Mouse (Mus musculus) lung, embryonic 14.5 days (tissue): ENCODE results near the gene Zdhhc23. TPM values are rescaled to one million over a fixed set of nuclear protein-coding genes. Genes with fewer than 3 reads are reported as not detected.

ENCODE experiments used
- ATAC-seq: fragments of 200-750 bp; cut with Nextera tagmentation; 2 replicates; pipeline ENCODE4 v1.8.0; 2017; ENCODE audit warnings: mild to moderate bottlenecking, moderate TSS enrichment, moderate library complexity; ENCODE audit not compliant: insufficient read depth
- DNase-seq: peaks from one replicate; pipeline ENCODE4 v3.0.0-alpha.2; 2015
- H3K27ac ChIP-seq: fragments of 300-500 bp; sonication (generic); 2 replicates; pipeline ENCODE4 v1.5.1; 2014; ENCODE audit warnings: low read depth, mild to moderate bottlenecking, moderate library complexity
- H3K27me3 ChIP-seq: fragments of 300-500 bp; sonication (generic); 2 replicates; pipeline ENCODE4 v1.6.1; 2014; ENCODE audit warnings: low read length, control low read depth; ENCODE audit not compliant: insufficient read depth
- H3K36me3 ChIP-seq: fragments of 300-500 bp; sonication (generic); 2 replicates; pipeline ENCODE4 v1.6.1; 2014; ENCODE audit warnings: control low read depth; ENCODE audit not compliant: insufficient read depth
- H3K4me1 ChIP-seq: fragments of 300-500 bp; sonication (generic); 2 replicates; pipeline ENCODE4 v1.6.1; 2014; ENCODE audit warnings: antibody characterized with exemption, control low read depth; ENCODE audit not compliant: insufficient read depth
- H3K4me2 ChIP-seq: fragments of 300-500 bp; sonication (generic); 2 replicates; pipeline ENCODE4 v1.6.1; 2014; ENCODE audit warnings: mild to moderate bottlenecking
- H3K4me3 ChIP-seq: fragments of 300-500 bp; sonication (generic); 2 replicates; pipeline ENCODE4 v1.5.1; 2014; ENCODE audit warnings: low read depth, low read length
- H3K9ac ChIP-seq: fragments of 300-500 bp; sonication (generic); 2 replicates; pipeline ENCODE4 v1.6.1; 2014
- H3K9me3 ChIP-seq: fragments of 300-500 bp; sonication (generic); 2 replicates; pipeline ENCODE4 v1.6.1; 2016; ENCODE audit warnings: low read depth, low read length, control low read depth
- CTCF ChIP-seq: IDR thresholded peaks from 2 replicates; pipeline ENCODE4 v1.5.1; 2016; ENCODE audit warnings: antibody characterized with exemption, low read depth
- WGBS: fragments of 180-500 bp; shearing (Covaris S2); extraction: QIAGEN DNeasy Blood & Tissue Kit; methylation state at CpG from one replicate; pipeline ENCODE4 v1.1.7; 2014; 5-methylcytosine and 5-hydroxymethylcytosine counted together
- polyA plus RNA-seq: library from polyadenylated mRNA; unstranded; fragments of >200 nt; fragmentation: Nextera tagmentation; extraction: Ambion mirVana; gene quantifications from 2 replicates; pipeline ENCODE4 v1.2.1, GENCODE M21; 2014

Zdhhc23 gene
- polyA plus RNA-seq, 1 experiment from 2014 or later, result 2.1 TPM

DNA sequence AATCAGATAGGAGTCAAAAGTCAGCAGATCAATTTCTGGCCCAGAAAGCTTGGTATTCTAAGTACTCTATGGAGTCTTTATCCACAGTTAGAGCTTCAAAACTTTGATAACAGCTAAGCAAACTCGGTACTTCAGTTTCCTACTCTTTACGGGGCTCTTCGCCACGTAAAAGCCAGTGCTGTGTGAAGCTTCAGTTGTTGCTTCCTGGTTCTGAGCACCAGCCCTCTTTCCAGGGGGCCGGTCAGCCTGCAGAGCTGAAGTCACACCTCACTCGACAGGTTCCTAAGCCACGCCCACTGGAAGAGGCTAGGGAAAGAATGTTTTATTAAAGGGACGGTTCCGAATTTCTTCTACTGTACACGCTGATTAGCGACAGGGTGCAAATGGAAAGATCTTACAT, 36.6 kb upstream of the Zdhhc23 start:
- ATAC-seq, result peak; percentile 86
- peak; percentile 79 for DNase-seq
- peak overlapping the region; percentile 29; the same call in 1 of the 2 replicates for H3K9ac ChIP-seq

DNA sequence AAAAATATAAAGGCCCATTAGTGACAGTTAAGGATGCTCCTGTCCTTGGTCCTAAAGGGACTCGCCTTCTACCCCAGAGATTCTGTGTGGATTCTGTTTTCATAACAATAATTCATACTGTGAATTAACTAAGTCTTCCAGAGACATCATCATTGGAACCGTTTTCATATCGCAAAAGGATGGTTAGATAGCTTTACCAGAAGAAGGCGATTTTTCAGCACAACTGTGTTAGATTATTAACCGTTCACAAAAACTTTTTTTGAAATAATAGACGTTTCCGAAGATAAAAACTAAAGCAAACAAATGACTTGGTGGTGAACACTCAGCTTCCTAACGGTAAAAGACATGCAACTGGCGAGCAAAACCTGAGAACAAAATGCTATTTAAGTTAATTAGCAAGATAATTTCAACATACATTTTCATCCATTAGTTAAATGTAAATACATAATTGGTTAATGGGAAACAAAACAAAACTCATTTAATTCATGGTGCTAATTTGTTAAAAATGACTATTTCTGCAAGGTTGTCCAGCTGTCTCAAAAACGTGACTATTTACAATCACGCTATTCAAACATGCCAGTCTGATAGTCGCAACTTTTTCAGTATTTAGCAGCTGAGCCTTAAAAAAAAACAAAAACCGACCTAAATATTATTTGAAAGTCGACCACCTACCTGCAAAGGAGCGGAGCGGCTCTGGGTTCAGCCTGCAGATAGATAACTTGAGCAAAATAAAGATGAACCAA, 36.0 kb upstream of the Zdhhc23 start:
- no peak overlapping the region for H3K27ac ChIP-seq
- H3K4me1 ChIP-seq, result no peaks in the 10 kb centered on the region
- WGBS, result 37% methylated on average over 16 of the region's 16 CpGs
- no peaks in the 10 kb centered on the region for H3K9me3 ChIP-seq
- ATAC-seq (no peak), DNase-seq (no peak)
- H3K36me3 ChIP-seq, result no peaks in the 10 kb centered on the region
- H3K27me3 ChIP-seq, result no peaks in the 10 kb centered on the region
- peak overlapping the region; percentile 29; the same call in 1 of the 2 replicates for H3K9ac ChIP-seq
- peak overlapping the region; percentile 29 for H3K4me3 ChIP-seq
- peak overlapping the region; percentile 56 for H3K4me2 ChIP-seq
- no peak for TF ChIP-seq CTCF

More for the DNA sequence above, 36.6 kb upstream of the Zdhhc23 start:
- Histone ChIP-seq H3K4me1 (no peaks in the 10 kb centered on the region), H3K27me3 (no peaks in the 10 kb centered on the region), H3K36me3 (no peaks in the 10 kb centered on the region), H3K9me3 (no peaks in the 10 kb centered on the region), H3K4me2 (peak overlapping the region; percentile 56), H3K27ac (no peak overlapping the region), H3K4me3 (peak overlapping the region; percentile 29)
- TF ChIP-seq CTCF, result no peak
- 6% methylated on average over 11 of the region's 11 CpGs for WGBS

DNA sequence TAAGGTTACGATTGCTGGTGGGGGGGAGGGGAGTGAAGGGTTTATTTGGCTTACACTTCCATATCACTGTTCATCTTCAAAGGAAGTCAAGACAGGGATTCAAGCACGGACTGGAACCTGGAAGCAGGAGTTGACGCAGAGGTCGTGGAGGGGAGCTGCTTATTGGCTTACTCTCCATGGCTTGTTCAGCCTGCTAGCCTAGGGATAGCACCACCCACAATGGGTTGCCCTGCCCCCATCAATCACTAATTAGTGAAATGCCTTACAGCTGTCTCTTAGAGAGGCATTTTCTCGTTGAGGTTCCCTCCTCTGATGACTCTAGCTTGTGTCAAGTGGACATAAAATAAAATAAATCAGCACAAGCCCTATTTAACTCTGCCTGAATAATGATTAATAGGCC, 31.4 kb upstream of the Zdhhc23 start:
- WGBS, result 47% methylated on average over 5 of the region's 5 CpGs

DNA sequence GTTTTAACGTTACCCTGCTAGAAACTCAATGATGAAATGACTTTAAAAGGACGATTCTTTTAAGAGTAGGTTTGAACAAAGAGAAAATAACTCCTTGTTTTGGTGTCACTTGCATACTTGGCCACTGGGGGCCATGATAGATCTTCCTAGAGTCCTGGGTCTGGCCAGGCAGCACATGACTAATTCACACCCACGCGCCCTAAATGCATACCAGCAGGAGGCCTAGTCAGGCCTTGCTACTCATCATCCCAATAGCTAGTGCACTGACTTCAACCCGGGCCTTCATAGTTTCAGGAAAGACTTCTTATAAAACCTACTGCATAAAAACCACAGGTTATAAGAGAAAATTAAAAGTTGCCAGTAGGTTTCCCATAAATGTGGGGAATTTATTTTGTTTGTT, 22.5 kb upstream of the Zdhhc23 start:
- ATAC-seq (no peak), DNase-seq (peak; percentile 23)
- 63% methylated on average over 5 of the region's 5 CpGs for WGBS
- Histone ChIP-seq H3K9me3 (no peaks in the 10 kb centered on the region), H3K4me1 (no peaks in the 10 kb centered on the region), H3K36me3 (no peaks in the 10 kb centered on the region), H3K4me2 (no peak overlapping the region), H3K4me3 (no peak overlapping the region), H3K27me3 (no peaks in the 10 kb centered on the region), H3K9ac (no peak overlapping the region), H3K27ac (no peak overlapping the region)
- peak; percentile 36 for TF ChIP-seq CTCF

More for the DNA sequence above, 31.4 kb upstream of the Zdhhc23 start:
- Histone ChIP-seq H3K36me3 (no peaks in the 10 kb centered on the region), H3K4me1 (no peaks in the 10 kb centered on the region), H3K27ac (no peak overlapping the region), H3K4me3 (no peak overlapping the region), H3K4me2 (no peak overlapping the region), H3K9ac (no peak overlapping the region), H3K9me3 (no peaks in the 10 kb centered on the region), H3K27me3 (no peaks in the 10 kb centered on the region)
- DNase-seq (no peak), ATAC-seq (no peak)
- TF ChIP-seq CTCF, result no peak

DNA sequence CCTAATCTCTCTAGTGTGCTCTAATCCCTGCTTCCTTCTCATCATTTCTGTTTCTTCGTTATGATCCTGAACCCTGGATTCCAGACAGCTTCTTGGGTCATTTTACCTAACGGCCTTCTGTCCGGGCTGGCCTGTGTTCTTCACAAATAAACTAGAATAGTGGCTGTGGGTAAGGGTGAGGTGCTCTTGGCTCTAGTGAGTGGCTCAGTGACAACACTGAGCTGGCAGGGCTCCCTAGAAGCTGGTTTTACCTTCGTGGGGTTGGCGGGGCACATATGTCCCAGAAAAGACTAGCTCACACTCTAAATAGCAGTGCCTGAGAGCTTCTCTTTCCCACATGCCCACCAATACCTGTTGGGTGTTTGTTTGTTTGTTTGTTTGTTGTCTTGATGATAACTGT, 19.9 kb upstream of the Zdhhc23 start:
- no peak overlapping the region for H3K4me2 ChIP-seq
- TF ChIP-seq CTCF, result no peak
- no peak overlapping the region for H3K9ac ChIP-seq
- ATAC-seq (no peak), DNase-seq (no peak)
- no peak overlapping the region for H3K27ac ChIP-seq
- no peaks in the 10 kb centered on the region for H3K9me3 ChIP-seq
- no peak overlapping the region for H3K4me3 ChIP-seq
- no peaks in the 10 kb centered on the region for H3K36me3 ChIP-seq
- no peaks in the 10 kb centered on the region for H3K27me3 ChIP-seq
- no peaks in the 10 kb centered on the region for H3K4me1 ChIP-seq
- 82% methylated on average over 5 of the region's 5 CpGs for WGBS

DNA sequence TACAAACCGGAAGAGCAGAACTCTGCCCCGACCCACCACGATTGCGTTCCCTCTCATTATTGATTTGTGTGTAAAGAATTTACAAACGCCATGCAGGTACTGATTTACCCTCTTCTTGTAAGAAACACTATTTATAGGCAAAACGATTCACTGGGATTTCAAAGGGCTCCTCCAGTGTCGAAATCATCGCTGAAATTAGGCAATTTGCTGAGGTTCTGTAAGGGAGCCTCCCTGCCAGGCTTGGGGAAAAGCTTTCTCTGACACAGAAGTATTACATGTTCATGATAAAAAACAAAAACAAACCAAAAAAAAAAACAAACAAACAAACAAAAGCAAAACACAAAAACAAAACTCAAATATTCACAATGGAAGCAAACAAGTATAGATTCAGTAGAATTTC, 19.5 kb upstream of the Zdhhc23 start:
- no peaks in the 10 kb centered on the region for H3K36me3 ChIP-seq
- no peaks in the 10 kb centered on the region for H3K9me3 ChIP-seq
- no peak for DNase-seq
- no peaks in the 10 kb centered on the region for H3K4me1 ChIP-seq
- H3K4me3 ChIP-seq, result no peak overlapping the region
- no peak overlapping the region for H3K27ac ChIP-seq
- H3K4me2 ChIP-seq, result no peak overlapping the region
- no peak for TF ChIP-seq CTCF
- 86% methylated on average over 8 of the region's 8 CpGs for WGBS
- ATAC-seq, result no peak
- no peak overlapping the region for H3K9ac ChIP-seq
- no peaks in the 10 kb centered on the region for H3K27me3 ChIP-seq

DNA sequence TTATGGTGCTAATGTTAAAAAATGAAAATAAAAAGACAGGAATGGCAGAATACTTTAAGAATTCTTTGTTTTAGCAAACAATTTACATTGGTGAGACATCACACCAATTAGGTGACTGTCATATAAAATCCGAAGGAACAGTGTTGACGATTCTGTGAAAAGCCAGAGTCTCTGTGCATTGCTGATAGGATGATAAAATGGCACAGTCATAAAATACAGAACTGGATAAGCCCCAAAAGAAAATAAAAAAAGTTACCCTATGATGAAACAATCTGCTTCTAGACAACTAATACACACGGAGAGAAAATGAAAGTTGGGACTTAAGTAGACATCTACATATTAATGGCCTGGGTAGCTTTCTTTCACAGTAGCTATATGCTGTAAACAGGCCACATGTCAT, 15.0 kb upstream of the Zdhhc23 start:
- WGBS, result 82% methylated on average over 3 of the region's 3 CpGs

More for the DNA sequence above, 15.0 kb upstream of the Zdhhc23 start:
- TF ChIP-seq CTCF, result no peak
- H3K9me3 ChIP-seq, result no peaks in the 10 kb centered on the region
- H3K4me1 ChIP-seq, result no peaks in the 10 kb centered on the region
- no peak overlapping the region for H3K4me2 ChIP-seq
- no peak for ATAC-seq
- H3K4me3 ChIP-seq, result no peak overlapping the region
- H3K9ac ChIP-seq, result no peak overlapping the region
- H3K27me3 ChIP-seq, result no peaks in the 10 kb centered on the region
- DNase-seq, result no peak
- no peaks in the 10 kb centered on the region for H3K36me3 ChIP-seq
- H3K27ac ChIP-seq, result no peak overlapping the region
